Mouse (Mus musculus) urinary bladder, postnatal 4 days (tissue): ENCODE results near the gene Tbc1d22a.

Experiments used
- DNase-seq, 2 experiments: peaks; one replicate each; pipeline ENCODE4 v3.0.0; 2021 to 2022; ENCODE audit warnings: low spot score in 2 of 2

The Tbc1d22a gene

DNA sequence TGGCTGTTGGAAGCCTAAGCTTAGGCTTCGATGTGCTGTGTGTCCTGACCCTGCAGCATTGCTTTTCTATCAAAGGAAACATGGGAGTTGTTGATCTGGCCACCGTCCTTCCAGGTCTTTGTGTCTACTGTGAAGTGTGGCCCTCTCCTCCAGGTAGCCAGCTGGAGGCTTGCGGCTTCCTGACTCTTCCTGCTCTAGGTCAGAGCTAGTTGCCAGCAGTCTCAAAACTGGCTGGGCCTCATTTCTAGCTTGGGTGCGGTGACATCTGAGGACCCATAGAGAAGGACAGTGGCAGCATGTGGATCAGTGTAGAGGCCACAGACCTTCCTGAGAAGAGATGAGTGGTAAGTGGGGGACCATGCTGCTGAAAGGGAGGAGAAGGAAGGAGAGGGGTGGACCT, 120.0 kb downstream of the Tbc1d22a start:
- no peak for DNase-seq

GRCm38 (mm10) chr15:86334745-86335144, 120.5 kb downstream of the Tbc1d22a start:
- no peak for DNase-seq

DNA sequence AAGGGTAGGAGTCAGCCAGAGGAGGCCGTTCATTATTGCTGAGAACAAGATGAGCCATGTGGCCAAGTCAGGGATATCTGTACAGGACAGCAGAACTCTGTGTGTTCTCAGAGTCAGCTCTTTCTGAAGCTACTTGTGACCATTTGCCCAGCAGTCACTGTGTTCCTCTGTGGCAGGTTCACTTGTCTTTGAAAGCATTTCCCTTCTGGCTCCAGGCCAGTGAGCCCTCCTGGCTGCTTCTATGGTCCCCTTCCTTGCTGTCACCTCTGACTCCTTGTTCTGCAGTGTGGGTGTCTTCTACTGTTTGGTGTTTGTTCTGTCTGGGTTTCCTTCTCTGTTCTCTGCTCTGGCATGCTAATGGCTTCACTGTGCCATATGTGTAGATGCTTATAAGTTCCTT, 121.5 kb downstream of the Tbc1d22a start:
- DNase-seq, result no peak

GRCm38 (mm10) chr15:86337726-86338125, 123.5 kb downstream of the Tbc1d22a start:
- no peak for DNase-seq

- no peak for DNase-seq
Observed at GRCm38 (mm10) chr15:86339736-86340135, 125.5 kb downstream of the Tbc1d22a start.

DNA sequence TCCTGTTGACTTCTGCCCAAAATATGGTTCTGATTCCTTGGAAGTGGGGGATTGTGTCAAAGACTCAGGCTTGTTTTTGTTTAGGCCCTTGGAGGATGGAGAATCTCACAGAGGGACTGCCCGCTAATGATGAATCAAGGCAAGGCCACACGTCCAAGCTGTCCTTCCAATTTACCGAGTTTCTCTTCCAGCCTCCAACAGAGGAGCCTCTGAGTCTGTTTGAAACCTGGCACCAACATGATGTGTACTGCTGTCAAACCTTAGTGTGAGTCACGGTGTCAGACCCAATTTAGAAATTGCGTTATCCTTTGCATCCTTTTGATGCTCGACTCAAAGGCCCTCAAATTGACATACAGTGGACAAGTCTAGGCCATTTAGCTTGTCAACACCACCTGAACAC, 126.5 kb downstream of the Tbc1d22a start:
- no peak for DNase-seq

GRCm38 (mm10) chr15:86342637-86343375, 128.5 kb downstream of the Tbc1d22a start:
- DNase-seq, result no peak

- DNase-seq, result no peak
Observed at GRCm38 (mm10) chr15:86344906-86345331, 130.7 kb downstream of the Tbc1d22a start.

DNA sequence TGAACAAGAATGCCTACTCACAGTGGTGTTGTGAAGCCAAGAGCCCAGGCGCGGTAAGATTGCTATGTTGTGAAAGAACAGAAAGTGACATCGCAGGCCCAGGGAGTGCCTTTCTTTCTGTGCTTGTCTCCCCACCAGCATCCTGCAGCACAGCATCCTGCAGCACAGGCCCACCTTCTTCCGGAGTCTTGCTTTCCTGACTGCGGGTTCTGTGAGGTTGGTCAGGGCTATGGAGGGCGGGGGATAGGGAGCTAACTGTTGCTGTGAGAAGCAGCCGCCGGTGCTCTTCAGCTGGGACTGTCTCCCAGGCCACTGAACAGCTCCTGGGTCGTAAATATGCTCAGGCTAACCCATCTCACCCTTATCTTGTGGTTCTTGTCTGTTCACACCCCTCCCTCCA, 131.6 kb downstream of the Tbc1d22a start:
- DNase-seq, result no peak

DNA sequence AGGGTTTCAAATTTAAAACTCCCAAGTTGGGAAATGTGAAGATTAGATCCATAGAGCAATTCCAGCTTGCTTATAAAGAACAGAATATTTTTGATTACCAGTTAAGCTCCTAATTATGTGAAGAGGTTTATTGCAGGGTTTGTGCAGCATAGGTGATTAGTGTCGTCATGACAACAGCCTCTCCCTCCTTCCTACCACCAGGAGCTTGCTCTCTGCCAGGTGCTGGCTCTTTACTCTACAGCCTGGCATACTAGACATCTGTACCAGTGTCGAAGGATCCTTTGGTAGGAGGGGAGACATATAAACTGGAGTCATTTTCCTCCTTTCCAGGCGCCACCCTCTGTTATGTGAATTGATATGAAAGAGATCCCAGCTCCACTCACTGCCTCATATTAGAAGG, 132.3 kb downstream of the Tbc1d22a start:
- DNase-seq, result no peak

- DNase-seq, result no peak
Observed at GRCm38 (mm10) chr15:86354932-86355331, 140.7 kb downstream of the Tbc1d22a start.

- DNase-seq, result no peak
Observed at GRCm38 (mm10) chr15:86355857-86356256, 141.6 kb downstream of the Tbc1d22a start.

DNA sequence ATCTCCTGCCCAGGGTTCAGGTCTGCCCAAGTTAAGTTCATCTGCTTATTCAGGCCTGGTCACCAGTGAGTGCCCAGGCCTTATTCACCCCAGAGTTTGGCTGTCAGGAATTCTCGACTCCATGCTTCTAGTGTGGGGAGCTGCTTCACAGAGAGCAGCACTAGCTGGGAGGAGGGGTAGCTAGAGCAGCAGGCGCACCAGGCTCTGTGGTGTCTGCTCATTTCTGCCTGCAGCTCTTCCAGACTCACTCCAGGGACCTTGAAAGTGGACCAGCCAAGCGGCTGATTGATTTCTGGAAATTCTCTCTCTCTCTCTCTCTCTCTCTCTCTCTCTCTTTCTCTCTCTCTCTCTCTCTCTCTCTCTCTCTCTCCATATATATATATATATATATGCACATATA, 146.1 kb downstream of the Tbc1d22a start:
- no peak for DNase-seq

DNA sequence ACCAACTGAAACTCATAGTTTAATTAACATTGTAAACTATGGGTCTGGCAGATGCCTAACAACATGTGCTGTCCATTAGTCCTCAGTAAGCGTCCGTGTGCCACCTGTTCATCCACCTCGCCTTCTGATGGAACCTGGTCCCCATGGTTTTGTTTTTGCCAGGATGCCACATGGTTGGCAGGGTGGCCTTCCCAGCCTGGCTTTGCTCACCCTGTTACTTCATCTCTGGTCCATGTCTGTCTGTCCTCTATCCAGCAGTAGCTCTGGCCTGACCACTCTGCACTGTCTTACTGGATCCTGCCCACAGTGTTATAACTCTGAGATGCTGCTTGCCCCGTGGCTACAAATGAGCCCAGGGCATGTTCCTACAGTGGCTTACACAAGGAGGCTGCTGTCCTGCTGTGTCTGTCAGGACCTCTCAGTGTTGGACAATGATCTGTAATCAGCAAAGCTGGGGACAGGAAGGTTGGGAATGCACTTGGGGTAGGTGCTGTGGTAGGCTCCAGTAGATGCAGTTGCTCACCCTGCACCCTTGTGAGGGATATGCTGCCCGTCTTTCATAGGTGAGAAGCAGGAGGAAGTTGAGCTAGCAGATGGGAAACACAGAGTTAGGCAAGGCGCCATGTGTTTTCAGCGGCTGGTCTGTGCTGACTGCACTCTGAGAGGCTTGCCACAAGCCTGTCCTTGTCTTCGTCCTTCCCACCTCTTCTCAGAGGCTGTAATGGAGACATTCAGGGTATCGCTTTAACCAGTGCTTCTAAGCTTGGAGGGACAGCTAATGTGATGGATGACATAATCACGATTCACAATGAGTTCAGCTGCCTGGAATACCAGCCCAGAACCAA, 148.3 kb downstream of the Tbc1d22a start:
- DNase-seq, result no peak

- no peak for DNase-seq
Observed at GRCm38 (mm10) chr15:86363841-86364295, 149.6 kb downstream of the Tbc1d22a start.

- DNase-seq, result no peak
Observed at GRCm38 (mm10) chr15:86364948-86365658, 150.8 kb downstream of the Tbc1d22a start.

GRCm38 (mm10) chr15:86366726-86367125, 152.5 kb downstream of the Tbc1d22a start:
- DNase-seq, result no peak

DNA sequence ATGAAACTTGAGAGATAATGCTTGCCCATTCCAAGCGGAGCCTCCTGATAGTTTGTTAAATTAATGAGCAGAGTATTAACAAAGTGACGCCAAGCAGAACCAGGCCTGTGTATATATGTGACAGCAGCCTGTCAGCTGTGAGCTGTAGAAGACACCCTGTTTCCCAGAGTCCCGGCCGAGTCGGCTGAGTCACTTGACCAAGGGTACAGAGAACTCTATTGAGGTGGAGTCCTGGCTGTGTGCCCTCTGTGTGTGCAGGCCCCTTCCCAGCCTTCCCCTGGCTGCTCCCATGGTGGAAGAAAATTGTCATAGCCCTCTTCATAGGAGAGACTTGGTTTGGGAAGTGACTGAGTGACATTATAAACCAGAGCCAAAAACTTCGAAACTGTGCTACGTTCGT, 153.0 kb downstream of the Tbc1d22a start:
- DNase-seq, result no peak

DNA sequence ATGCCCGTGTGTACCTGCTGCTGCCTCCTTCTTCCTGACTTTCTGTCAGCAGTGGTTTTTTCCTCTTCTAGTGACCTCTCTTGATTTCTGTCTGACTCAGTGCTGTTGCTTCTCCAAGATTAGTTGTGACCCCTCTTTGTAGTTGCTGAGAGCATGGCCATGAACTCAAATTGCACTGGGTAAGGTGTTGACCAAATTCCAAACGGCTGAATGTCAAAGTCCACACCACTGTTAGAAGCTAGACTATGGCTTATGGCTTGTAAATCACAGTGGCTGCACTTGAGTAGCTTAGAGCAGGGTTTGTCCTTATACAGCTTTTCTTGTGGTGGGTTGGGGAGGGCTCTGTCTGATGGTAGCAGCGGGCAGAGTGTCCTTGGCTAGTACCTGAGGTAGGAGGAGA, 156.6 kb downstream of the Tbc1d22a start:
- no peak for DNase-seq

DNA sequence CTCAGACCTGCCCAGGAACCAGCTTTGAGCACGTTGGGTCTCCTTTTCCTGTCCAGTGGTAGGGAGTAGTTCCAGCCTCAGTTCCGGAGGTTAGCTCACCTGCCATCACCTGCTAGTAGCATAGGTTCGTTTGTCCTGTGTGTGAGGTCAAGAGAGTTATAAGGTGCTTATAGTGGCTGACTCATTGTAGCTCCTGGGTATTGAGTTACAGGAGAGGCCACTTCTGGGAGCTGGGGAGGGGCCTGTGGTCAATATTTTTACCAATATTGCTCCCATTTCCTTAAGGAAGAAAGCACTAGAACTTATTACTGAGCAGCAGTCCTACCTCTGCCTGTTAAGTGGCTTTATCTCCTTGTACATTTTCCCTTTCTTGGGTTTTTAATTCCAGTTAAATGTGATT, 161.0 kb downstream of the Tbc1d22a start:
- DNase-seq, result no peak

DNA sequence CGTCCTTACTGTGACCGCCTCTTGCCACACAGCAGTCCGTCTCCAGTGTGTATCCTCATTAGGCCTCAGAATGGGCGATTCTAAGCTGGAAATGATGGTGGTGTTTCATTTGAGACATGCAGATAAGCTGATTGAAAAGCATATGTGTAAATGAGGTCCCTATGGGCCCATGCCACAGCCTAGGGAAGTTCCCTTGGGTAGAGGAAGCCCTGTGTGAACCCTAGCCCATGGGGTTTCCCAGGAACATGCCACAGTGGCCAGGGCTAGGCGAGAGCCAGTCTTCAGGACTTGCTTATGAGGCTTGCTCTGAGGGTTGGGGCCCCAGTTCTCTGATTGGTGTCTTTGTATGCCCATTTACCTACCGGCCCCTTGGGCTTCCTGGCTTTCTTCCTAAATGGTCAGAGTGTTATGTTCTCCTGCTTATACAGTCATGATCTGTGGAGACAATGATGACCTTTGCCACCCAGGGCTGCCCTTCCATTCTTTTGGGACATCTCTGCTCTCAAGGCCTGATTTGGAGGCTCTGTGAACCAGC, 161.7 kb downstream of the Tbc1d22a start:
- DNase-seq, result no peak

GRCm38 (mm10) chr15:86383278-86383677, 169.0 kb downstream of the Tbc1d22a start:
- no peak for DNase-seq
